Mouse (Mus musculus) naive thymus-derived CD4-positive, alpha-beta T cell, adult 5 months (primary cell): ENCODE results near the gene Grip1. TPM values are rescaled to one million over a fixed set of nuclear protein-coding genes. Genes with fewer than 3 reads are reported as not detected.

ENCODE experiments used
- polyA plus RNA-seq: library from polyadenylated mRNA; unstranded; fragments of 100-300 nt; shearing (Covaris generic); gene quantifications from one replicate; pipeline ENCODE4 v1.2.1, GENCODE M21; 2017

Gene Grip1
- 0.22 TPM for polyA plus RNA-seq

DNA sequence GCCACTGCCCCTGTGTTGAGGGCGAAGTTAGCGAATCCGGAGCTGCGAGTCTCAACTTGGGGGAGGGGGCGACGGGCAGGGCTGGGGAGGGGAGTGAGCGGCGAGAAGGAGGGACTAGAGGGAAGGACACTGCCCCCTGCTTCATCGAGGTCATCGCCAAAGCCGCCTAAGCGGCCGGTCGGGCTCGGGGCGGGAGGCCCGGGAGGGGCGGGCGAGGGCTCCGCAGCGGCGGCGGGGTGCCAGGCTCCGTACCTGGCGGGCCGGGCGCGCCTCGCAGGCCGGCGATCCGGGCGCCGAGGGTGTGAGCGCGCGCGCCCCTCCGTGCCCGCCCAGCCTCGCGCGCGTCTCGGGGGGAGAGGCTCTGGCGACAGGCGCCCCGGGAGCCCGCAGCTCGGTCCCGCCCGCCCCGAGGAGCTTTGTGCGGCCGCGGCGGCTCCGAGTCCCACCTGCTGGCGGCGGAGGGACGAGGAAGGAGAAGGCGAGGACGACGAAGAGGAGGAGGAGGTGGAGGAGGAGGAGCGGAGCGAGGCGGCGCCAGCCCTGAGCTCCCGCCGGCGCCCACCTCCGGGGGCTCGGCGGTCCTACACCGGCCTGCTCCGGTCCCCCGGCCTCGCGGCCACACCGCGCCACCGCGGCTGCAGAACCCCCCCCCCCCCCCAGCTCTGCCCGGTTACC is at the start of gene Grip1:
Gene Grip1 (plus strand): TSS at position 400 of the 675 bp plus-strand sequence.

DNA sequence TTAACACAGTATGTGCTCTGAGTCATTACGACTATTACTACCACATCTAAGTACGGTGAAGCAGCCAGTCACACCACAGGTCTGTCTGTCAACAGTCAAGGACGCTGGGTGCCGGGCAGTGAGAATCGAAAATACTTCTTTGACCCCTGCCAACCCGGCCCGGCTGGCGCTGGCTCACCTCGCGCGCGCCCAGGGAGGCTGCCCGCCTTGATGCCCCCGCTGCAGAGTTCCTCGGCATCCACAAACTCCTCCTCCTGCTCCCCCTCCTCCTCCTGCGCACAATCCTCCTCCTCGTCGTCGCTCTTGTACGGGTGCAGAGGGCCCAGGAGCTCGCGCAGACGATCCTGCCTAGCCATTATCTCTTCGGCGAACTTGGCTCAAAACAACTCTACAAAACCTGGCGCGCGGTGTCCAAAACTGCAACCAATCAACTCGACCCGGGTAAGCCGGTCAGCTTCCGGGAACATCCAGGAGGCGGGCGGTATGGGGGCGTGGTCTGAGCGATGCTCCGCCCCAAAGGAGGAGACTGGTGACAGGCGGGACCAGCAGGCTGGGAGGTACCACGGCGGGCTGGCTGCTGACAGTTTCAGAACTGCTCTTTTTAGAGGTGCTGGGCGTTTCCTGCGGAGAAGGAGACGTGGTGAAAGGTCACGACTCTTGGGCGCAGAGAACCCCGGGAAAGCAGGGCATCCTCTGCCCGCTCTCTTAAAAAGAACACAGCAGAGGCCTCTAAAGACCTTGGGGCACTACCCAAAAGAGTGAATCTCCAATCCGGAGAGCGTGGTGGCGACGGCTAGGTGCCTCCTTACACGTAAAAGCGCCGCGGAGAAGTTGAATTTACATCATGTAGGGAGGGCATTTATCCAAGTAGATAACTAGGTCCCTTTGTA is 659.1 kb downstream of the Grip1 start, which contains the start of gene Helb:
Gene Helb (minus strand): TSS at position 481 of the 890 bp plus-strand sequence.

Other genes with a start within 250 kb of the Grip1 start
- gene Cand1, start 213.8 kb upstream of the Grip1 start, polyA plus RNA-seq, result 114 TPM